Mouse (Mus musculus): ENCODE measurements at regions not wholly inside any gene's neighbourhood (a gene's known extent, or its start where the extent isn't known, plus 50 kb on each side); places are given as distances from the start of the nearest gene placed in this dataset.
A peak's percentile ranks its signal among the peaks of the same experiment; 100 is the strongest.

- no peak for DNase-seq (ENCODE audit: low read depth, low spot score)
Measured at GRCm38 (mm10) chr6:51701253-51702020, 177.7 kb downstream of the Snx10 start.

GRCm38 (mm10) chr6:51702456-51703171, 178.9 kb downstream of the Snx10 start:
- DNase-seq (ENCODE audit: low read depth, low spot score): peak; percentile 72

GRCm38 (mm10) chr6:51708011-51708410, 184.3 kb downstream of the Snx10 start:
- no peak for DNase-seq (ENCODE audit: low read depth, low spot score)

GRCm38 (mm10) chr6:51708668-51709339, 185.1 kb downstream of the Snx10 start:
- DNase-seq (ENCODE audit: low read depth, low spot score): no peak

- no peak for DNase-seq (ENCODE audit: low read depth, low spot score)
Measured at GRCm38 (mm10) chr6:51709340-51710067, 185.8 kb downstream of the Snx10 start.

- peak; percentile 55 for DNase-seq (ENCODE audit: low read depth, low spot score)
Measured at GRCm38 (mm10) chr6:51710153-51710552, 186.5 kb downstream of the Snx10 start.

- peak; percentile 52 for DNase-seq (ENCODE audit: low read depth, low spot score)
Measured at GRCm38 (mm10) chr6:51710926-51711615, 187.4 kb downstream of the Snx10 start.

GRCm38 (mm10) chr6:51711616-51711970, 187.9 kb downstream of the Snx10 start:
- no peak for DNase-seq (ENCODE audit: low read depth, low spot score)

- DNase-seq (ENCODE audit: low read depth, low spot score): peak; percentile 66
Measured at GRCm38 (mm10) chr6:51715158-51715840, 191.6 kb downstream of the Snx10 start.

GRCm38 (mm10) chr6:51717386-51717785, 193.7 kb downstream of the Snx10 start:
- no peak for DNase-seq (ENCODE audit: low read depth, low spot score)

GRCm38 (mm10) chr6:51720705-51721104, 197.0 kb downstream of the Snx10 start:
- DNase-seq (ENCODE audit: low read depth, low spot score): no peak

- DNase-seq (ENCODE audit: low read depth, low spot score): peak; percentile 69
Measured at GRCm38 (mm10) chr6:51723053-51723452, 199.4 kb downstream of the Snx10 start.

GRCm38 (mm10) chr6:51727191-51727590, 203.5 kb downstream of the Snx10 start:
- peak; percentile 36 for DNase-seq (ENCODE audit: low read depth, low spot score)

GRCm38 (mm10) chr6:51728816-51729562, 205.3 kb downstream of the Snx10 start:
- peak; percentile 34 for DNase-seq (ENCODE audit: low read depth, low spot score)

GRCm38 (mm10) chr6:51730564-51731351, 207.1 kb downstream of the Snx10 start:
- peak; percentile 42 for DNase-seq (ENCODE audit: low read depth, low spot score)

GRCm38 (mm10) chr6:51732298-51732895, 208.7 kb downstream of the Snx10 start:
- DNase-seq (ENCODE audit: low read depth, low spot score): peak; percentile 95

GRCm38 (mm10) chr6:51736051-51736450, 212.3 kb downstream of the Snx10 start:
- no peak for DNase-seq (ENCODE audit: low read depth, low spot score)

GRCm38 (mm10) chr6:51743105-51743660, 219.5 kb downstream of the Snx10 start:
- peak; percentile 13 for DNase-seq (ENCODE audit: low read depth, low spot score)
